Mouse (Mus musculus) heart, adult 2 months (tissue): ENCODE measurements at regions not wholly inside any gene's neighbourhood (a gene's known extent, or its start where the extent isn't known, plus 50 kb on each side); places are given as distances from the start of the nearest gene placed in this dataset.

Experiments
- CTCF ChIP-seq: fragments of 200-600 bp; IDR thresholded peaks from 2 replicates; pipeline ENCODE4 v1.8.1; 2022; ENCODE audit warnings: antibody characterized with exemption, mild to moderate bottlenecking, moderate library complexity
- POLR2A ChIP-seq: fragments of 200-500 bp; IDR thresholded peaks from 2 replicates; pipeline ENCODE4 v1.6.1; 2011; ENCODE audit warnings: mild to moderate bottlenecking, low read depth, low read length, control low read depth; ENCODE audit not compliant: insufficient read depth

DNA sequence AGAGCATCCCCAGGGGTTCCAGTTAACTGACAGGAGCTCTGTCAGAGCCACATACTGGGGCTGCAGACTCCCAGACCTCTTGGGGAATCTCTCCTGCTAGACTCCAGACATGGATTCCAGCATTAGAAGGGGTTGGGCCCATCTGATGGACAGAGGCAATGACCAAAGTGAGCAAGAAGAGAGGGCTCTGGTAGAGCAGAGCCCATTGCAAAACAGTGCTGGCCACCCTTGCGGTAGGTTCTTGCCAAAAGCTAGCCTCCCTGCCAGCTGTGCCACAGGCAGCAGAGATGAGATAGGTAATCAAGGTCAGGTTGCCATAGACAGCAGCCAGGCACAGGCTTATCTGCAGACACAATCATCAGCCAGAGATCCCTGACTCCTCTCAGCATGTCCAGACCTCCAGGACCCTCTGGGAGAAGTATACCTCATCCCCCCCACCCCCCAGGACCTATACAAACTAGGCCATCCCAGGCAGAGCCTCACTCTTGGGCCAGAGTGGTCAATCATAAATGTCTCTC lies 151.1 kb upstream of the Cdh4 start:
- TF ChIP-seq POLR2A = no peak
- no peak for TF ChIP-seq CTCF
